Mouse (Mus musculus): ENCODE data around the gene Slc22a3.

- no peak for TF ChIP-seq CTCF (IDR thresholded peaks at IDR 0.05; ENCODE audit: extremely low read depth, insufficient read depth, low read length)
- no peak for TF ChIP-seq POLR2A (IDR thresholded peaks at IDR 0.05; ENCODE audit: extremely low read depth, insufficient read depth, low read length)
Measured at GRCm38 (mm10) chr17:12461168-12461567, 46.3 kb downstream of the Slc22a3 start.

Data from cortical plate, adult 2 months (tissue).